Mouse (Mus musculus): Measurements from ENCODE around the gene Fstl4.

DNA sequence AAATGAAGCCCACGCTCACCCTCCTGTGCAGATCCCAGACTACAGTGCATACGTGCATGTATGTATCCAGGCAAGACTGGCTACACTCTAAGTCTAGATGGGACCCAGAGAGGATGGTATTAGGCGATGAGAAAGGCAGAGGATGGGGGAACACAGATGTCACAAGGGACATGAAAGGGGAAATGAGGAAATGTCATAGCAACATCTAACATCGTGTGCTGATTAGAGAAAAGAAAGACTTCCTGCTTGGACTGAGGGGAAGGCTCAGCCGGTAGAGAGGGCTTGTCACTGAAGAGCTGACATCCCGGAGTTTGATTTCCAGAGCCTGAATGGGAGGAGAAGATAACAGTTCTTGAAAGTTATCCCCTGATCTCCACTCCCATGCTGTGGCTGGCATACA is 150.0 kb downstream of the Fstl4 start:
- TF ChIP-seq CTCF (IDR thresholded peaks at IDR 0.05; ENCODE audit: low read depth) (no peak), EP300 (IDR thresholded peaks at IDR 0.05; ENCODE audit: low read depth) (no peak)

Measured in liver, postnatal 0 days (tissue).